Mouse (Mus musculus) left cerebral cortex, adult 18-20 months (tissue): Measurements from ENCODE around the gene Nos1. TPM values are rescaled to one million over a fixed set of nuclear protein-coding genes. Genes with fewer than 3 reads are reported as not detected.

Source experiments
- DNase-seq, 2 experiments: peaks; one replicate each; pipeline ENCODE4 v3.0.0; 2021 to 2022; ENCODE audit warnings: low spot score in 2 of 2, mixed read lengths in 1 of 2
- total RNA-seq, 2 experiments: library from RNA; stranded (reverse); gene quantifications; 2 replicates each; pipeline ENCODE4 v1.2.3; 2021

Nos1 gene
- total RNA-seq, 2 experiments from 2014 or later: 32.2 to 35.5 TPM

GRCm38 (mm10) chr5:117891545-117891944 lies 110.7 kb downstream of the Nos1 start:
- no peak for DNase-seq

DNA sequence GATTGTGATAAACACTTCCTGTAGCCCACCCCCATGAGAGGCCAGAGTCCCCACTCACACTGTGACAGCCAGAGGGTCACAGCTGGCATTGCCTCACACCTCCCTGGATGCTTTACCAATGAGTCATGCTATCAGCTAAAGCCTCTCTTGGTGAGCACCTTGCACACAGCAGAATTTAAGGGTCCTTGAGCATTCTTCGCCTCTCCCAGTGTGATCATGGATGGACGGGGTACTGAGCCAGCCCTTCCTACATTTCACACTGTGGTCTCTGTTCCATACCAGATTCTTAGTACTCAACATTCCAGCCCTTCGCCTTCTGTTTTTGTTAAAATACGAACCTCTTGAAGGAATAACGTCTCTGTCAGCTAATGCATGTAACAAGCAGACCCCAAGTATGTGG lies 113.2 kb downstream of the Nos1 start:
- no peak for DNase-seq

DNA sequence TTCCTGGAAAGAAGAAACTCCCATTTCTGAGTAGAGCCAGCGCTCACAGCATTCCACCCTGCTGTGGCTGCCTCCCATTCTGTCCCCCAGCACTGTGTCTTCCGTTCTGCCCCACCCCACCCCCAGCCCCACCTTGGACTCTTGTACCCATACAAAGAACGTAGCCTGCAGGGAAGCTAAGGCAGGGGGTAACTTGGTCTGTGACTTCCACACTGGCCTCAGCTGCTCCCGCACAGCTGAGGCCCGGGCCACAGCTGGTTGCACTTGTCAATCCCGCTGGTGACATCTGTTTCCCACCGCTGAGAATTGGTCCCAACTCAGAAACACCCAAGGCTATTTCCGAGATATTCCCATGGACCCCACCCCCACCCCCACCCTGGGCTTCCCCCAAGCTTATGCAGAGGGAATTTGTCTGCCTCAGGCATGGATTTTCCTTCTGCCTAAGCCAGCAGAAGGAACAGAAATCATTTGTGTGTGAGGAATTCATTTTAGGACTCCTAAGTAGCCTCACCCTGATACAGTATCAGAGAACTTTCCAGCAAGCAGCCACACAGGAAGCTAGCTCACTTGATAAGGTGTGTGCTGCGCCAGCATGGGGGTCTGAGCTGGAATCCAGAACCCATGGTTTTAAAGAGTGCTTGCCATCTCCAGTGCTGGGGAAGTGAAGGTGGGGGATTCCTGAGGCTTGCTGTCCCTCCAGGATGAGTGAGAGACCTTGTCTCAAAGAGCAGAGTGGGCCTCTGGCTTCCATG lies 117.4 kb downstream of the Nos1 start:
- DNase-seq: no peak

DNA sequence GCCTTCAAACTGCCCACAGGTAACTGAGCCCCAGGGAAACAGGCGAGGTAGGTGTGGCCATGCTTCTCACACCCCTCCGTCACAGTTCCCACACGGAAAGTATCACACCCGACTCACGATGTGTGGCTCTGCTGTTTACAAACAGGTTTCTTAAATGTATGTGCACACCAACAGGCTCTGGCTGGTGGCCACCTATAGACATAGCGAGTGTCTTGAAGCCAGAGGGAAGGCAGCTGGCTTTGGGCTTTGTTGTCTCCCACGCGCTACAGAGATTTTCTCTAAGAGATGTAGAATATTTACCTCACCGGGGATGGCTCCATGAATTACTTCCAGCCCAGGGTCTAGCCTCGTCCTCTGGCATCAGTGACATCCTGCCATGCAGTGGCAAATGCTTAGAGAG lies 118.5 kb downstream of the Nos1 start:
- DNase-seq: no peak

GRCm38 (mm10) chr5:117900921-117901705 lies 120.3 kb downstream of the Nos1 start:
- DNase-seq: no peak

DNA sequence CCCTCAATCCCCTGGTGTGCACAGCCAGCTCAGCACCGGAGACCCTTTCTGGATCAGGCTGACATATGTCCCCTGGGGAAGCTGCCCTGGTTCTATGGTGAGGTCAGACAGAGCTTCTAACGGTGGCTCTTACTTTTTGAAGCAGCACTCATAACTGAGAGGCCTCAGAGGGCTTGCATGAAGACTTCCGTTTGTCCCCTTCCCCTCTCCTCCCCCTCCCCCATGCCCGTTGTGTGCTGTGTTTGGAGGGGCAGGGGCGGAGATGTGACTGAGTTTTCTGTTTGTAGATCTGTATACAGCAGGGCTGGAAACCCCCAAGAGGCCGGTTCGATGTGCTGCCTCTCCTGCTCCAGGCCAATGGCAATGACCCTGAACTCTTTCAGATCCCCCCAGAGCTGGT lies 122.7 kb downstream of the Nos1 start:
- DNase-seq: no peak

DNA sequence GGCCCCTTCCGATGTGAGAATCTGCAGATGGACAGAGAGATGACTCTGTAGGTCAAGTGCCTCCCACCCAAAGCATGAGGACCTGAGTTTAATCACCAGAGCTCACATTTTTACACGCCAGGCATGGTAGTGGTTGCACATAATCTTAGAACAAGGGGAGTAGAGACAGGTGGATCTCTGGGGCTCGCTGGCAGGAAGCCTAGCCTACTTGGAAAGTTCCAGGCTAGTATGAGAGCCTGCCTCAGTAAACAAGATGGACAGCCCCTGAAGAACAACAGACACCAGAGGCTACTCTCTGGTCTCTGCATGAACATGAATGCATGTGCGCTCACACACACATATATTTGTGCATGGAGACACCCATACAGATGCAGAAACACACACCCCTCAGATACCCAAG lies 124.9 kb downstream of the Nos1 start:
- no peak for DNase-seq

- no peak for DNase-seq
Observed at GRCm38 (mm10) chr5:117909524-117909923, 128.7 kb downstream of the Nos1 start.

GRCm38 (mm10) chr5:117916349-117916748 lies 135.5 kb downstream of the Nos1 start:
- DNase-seq: peak; percentile 37 to 41

DNA sequence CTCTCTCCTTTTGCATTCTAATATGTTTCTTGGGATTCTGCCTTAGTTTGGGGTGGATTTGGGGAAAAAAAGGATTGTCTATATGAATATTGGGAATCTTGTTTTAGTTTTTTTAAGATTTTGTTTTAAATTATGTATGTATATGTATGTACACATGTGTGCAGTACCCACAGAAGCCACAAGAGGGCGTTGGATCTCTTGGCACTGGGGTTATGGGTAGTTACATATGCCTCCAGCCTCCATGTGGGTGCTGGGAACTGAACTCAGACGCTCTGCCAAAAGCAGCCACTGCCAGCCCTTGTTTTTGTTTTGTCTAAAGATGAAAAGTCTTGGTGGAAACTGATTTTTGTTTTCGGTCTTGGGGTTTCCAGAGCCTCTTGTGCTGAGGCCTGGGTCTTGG lies 136.1 kb downstream of the Nos1 start:
- no peak for DNase-seq

GRCm38 (mm10) chr5:117921786-117922528 lies 141.1 kb downstream of the Nos1 start:
- DNase-seq: no peak

DNA sequence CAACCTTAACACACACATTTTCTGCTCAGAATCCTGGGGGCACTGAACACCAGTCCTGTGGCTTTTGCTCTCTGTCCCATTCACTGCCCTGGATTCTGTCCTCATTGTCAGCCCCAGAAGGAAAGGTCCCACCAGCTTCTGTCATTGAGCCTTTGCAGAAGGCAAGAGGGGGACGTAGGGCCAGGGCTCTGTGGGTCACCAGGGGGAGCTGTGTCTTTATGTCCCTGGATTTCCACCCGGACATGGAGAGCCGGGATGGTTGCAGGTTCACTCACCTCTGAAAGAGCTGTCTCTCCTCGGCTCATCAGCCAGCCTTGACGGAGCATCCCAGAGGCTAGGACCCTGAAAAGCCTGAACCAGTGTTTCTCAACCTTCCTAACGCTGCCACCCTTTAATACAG lies 142.9 kb downstream of the Nos1 start:
- no peak for DNase-seq

DNA sequence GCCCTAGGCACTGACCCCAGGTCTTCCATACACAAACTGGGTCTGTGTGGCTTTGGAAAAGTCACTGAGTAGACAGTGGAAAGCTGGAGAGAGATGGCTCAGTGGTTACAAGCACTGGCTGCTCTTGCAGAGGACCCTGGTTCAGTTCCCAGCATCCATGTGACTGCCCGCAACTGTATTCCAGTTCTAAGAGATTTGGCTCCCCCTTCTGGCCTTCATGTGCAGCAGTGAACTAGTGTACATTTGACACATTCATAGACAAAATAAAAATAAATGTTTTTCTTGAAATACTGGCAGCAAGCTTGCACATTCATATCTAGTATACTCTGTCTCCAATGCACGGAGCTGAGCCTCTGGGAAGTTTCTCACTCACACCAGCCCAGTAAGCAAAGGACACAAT lies 147.7 kb downstream of the Nos1 start:
- DNase-seq: no peak

DNA sequence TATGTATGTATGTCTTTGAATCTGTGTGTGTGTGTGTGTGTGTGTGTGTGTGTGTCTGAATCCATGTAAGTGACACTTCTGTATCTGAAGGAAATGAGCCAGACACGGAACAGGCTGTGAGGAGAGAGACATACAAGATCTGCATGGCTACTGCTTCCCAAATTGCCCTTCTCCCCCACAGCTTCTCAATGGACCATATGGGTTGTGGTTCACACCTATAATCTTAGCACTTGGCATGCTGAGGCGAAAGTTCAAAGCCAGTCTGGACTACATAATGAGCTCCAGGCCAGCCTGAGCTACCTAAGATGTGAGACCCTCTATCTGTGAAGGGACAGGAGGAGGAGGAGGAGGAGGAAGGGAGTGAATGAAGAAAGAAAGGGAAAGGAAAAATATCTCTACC lies 151.4 kb downstream of the Nos1 start:
- DNase-seq: no peak

GRCm38 (mm10) chr5:117932862-117933261 lies 152.0 kb downstream of the Nos1 start:
- peak; percentile 90 to 95 for DNase-seq

GRCm38 (mm10) chr5:117936346-117936745 lies 155.5 kb downstream of the Nos1 start:
- no peak for DNase-seq

DNA sequence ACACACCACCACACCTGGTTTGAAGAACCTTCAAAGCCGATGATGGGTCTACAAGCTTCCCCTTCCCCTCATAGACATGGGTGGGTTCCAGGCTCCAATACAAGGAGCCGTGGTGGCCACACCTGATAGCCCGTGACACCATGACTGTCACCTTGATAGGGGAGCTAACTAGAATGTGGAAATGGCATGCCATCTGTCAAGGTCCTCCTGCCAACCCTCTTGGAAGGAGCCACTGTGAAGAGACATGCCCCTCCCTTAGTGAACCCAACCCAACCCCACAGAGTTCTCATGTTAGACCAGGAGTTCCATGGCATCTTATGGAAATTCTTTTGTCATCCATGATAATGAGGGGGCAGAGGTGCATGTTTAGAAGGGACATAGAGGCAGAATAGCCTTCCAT lies 156.4 kb downstream of the Nos1 start:
- no peak for DNase-seq

GRCm38 (mm10) chr5:117938182-117938581 lies 157.3 kb downstream of the Nos1 start:
- DNase-seq: peak; percentile 25 to 35

DNA sequence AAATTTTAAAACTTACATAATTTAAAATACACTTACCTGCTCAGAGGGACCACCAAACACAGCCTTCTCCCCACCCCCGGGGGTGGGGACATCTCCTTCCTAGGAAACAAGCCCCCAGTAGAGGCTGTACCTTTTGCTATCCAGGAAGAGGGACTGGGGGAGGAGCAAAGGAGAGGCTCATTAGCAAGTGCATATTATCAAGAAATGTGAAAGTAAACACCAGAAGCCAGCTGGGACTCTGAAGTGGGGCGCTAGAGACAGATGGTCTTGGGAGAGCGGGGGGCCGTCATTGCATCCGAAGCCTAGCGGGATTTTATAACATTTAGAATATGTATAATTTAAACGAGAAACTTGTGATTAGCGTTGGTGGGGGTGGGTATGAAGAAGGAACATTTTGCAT lies 158.6 kb downstream of the Nos1 start:
- DNase-seq: peak; percentile 16 to 51

GRCm38 (mm10) chr5:117941552-117941951 lies 160.7 kb downstream of the Nos1 start:
- DNase-seq: no peak

DNA sequence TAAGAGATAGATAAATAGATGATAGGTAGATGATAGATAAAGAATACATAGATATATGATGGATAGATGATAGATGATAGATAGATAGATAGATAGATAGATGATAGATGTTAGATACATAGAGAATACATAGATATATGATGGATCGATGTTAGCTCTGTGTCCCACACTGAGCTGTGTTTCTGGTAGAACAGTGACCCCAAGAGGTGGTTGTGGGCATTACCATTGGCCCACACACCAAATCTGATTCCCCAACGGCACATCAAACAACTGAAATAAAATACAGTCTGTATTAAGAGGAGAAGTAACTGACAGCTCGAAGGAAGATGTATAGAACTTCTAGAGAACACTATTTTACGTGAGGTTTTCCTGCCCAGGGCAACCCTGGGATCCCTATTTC lies 165.8 kb downstream of the Nos1 start:
- peak; percentile 60 to 63 for DNase-seq

- no peak for DNase-seq
Observed at GRCm38 (mm10) chr5:117949393-117949792, 168.6 kb downstream of the Nos1 start.
